Mouse (Mus musculus) E14TG2a.4 (cell line): ENCODE measurements around the gene Cenpu.

ENCODE experiments used
- CTCF ChIP-seq: conservative IDR thresholded peaks from 2 replicates; pipeline ENCODE4 v1.5.1; 2014; ENCODE audit warnings: low read length
- NANOG ChIP-seq: IDR thresholded peaks from 2 replicates; pipeline ENCODE4 v1.6.1; 2014; ENCODE audit warnings: borderline replicate concordance, low read length, mixed read lengths
- POU5F1 ChIP-seq: IDR thresholded peaks from 2 replicates; pipeline ENCODE4 v1.6.1; 2014; ENCODE audit warnings: low read length, borderline replicate concordance

GRCm38 (mm10) chr8:46603587-46603986, 51.8 kb downstream of the Cenpu start:
- no peak for TF ChIP-seq CTCF
- TF ChIP-seq POU5F1, result no peak
- no peak for TF ChIP-seq NANOG
